Mouse (Mus musculus): ENCODE results near the gene Bpifc. TPM values are rescaled to one million over a fixed set of nuclear protein-coding genes. Genes with fewer than 3 reads are reported as not detected.
"Not testable (repeated sequence)": the region's sequence is repeated elsewhere in the genome, so short reads cannot be mapped to it uniquely, and the experiment has no call there.

Gene Bpifc
- total RNA-seq, 2 experiments from 2014 or later = not detected

DNA sequence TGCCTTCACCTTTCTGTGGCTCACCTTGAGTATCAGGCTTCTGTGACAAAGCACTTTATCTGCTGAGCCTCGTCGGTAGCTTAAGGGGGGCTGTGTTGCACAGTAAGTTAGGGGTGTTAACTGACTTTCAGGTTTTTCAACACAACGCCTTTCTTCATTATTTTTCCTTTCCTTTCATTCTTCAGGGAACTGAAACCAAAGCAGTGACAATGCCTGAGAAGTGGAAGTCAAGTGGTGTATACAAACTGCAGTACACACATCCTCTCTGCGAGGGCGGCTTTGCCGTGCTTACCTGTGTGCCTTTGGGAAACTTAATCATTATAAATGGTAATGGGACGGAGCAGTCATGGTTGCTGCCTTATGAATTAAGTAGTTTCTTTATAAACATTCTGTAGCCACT, 19.0 kb upstream of the Bpifc start:
- Histone ChIP-seq H3K4me3 (no peak overlapping the region), H3K27ac (no peak overlapping the region)
- no peak for TF ChIP-seq CTCF (conservative IDR thresholded peaks at IDR 0.05)
- DNase-seq (ENCODE audit: low spot score in 2 of 2) = no peak

- not testable (repeated sequence) for DNase-seq (ENCODE audit: low spot score in 2 of 2); H3K4me3 ChIP-seq; H3K27ac ChIP-seq
Observed at GRCm38 (mm10) chr10:86026807-86027206, 15.1 kb upstream of the Bpifc start.

DNA sequence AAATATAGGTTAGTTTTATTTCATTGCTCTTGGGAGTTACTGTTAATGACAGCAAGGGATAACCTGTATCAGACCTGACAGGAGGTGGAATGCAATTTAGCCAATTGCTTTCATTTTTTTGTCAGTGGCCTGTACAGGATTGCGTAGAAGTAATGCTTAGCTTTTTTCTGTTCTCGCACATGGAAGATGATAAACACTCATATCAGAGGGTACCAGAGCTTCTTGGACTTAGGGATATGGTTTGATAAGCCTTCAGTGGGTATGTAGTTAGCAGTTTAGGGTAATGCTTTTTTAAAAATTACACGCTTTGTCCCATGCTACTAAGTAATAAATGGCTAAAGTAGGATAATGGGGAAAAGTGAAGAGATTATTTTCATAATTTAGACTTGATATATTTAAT, 14.7 kb upstream of the Bpifc start:
- DNase-seq (ENCODE audit: low spot score in 2 of 2) = no peak
- TF ChIP-seq CTCF (conservative IDR thresholded peaks at IDR 0.05) = no peak
- no peak overlapping the region for H3K27ac ChIP-seq
- no peak overlapping the region for H3K4me3 ChIP-seq

DNA sequence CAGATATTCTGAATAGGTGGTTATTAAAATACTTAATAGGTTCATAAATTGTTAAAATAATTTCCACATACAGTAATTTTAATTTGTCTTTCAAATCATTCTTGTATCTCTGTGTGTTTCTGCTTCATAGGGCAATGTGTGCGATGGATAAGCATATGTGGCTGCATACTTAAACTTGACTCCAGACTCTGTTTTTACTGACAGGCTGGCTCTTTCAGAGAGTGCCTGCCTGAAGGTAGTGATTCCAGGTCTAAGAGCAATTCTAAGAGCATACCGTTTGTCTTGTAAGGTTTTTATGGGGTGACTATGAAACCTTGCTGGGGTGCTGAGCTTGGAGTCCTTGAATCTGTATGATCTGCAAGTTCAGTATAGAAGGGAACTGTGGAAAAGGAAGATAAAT, 14.2 kb upstream of the Bpifc start:
- Histone ChIP-seq H3K4me3 (no peak overlapping the region), H3K27ac (no peak overlapping the region)
- DNase-seq (ENCODE audit: low spot score in 2 of 2) = no peak
- no peak for TF ChIP-seq CTCF (conservative IDR thresholded peaks at IDR 0.05)

DNA sequence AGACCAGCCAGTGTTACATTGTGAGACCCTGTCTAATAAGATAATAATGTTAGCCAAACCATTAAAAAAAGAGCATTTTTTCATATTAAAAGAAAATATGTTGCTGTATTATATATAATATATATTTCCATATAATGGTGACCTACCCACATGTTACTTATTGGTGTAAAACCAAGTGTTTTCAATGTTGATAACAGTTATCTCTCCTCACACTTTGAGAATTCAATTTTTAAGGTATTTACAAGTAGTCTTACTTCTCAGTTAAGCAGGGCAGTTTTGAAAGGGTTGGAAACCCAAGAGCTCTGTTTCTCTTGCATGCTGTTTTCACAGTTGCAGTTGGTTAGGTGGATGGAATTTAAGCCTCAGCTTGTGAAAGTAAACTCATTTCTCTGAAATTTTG, 11.5 kb upstream of the Bpifc start:
- peak overlapping the region; percentile 9; the same call in 1 of the 2 replicates for H3K27ac ChIP-seq
- peak overlapping the region; percentile 95 for H3K4me3 ChIP-seq
- no peak for TF ChIP-seq CTCF (conservative IDR thresholded peaks at IDR 0.05)
- DNase-seq (ENCODE audit: low spot score in 2 of 2) = no peak

DNA sequence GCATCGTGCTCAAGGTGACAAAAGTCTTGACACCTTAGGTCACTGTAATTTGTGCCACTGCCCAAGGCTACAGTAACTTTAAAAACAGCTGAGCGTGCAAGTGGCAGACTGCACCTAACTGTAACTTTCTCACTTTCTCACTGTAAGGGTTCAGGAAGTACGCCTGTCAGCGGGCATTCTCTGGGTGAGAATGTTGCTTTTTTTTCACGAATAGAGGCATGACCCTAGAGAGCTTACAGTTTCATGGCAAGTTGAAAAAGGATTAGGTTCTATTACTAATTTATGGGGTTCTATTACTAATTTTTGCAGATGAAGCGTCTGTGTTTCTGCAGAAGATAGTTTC, 10.8 kb upstream of the Bpifc start:
- TF ChIP-seq CTCF (conservative IDR thresholded peaks at IDR 0.05) = no peak
- peak overlapping the region; percentile 96 for H3K27ac ChIP-seq
- DNase-seq (ENCODE audit: low spot score in 2 of 2) = no peak
- H3K4me3 ChIP-seq = peak overlapping the region; percentile 95

GRCm38 (mm10) chr10:86021749-86022473, 10.2 kb upstream of the Bpifc start, which contains the start of gene Fbxo7:
Gene Fbxo7 (plus strand): TSS chr10:86021972.
- DNase-seq (ENCODE audit: low spot score in 2 of 2) = peak; percentile 81 to 88
- H3K27ac ChIP-seq = peak within 1 kb of the TSS; percentile 96
- H3K4me3 ChIP-seq = peak within 1 kb of the TSS; percentile 95
- TF ChIP-seq CTCF (conservative IDR thresholded peaks at IDR 0.05) = peak; percentile 96

GRCm38 (mm10) chr10:86021408-86021748, 9.7 kb upstream of the Bpifc start:
- peak overlapping the region; percentile 95; the same call in 1 of the 2 replicates for H3K4me3 ChIP-seq
- peak overlapping the region; percentile 96 for H3K27ac ChIP-seq
- DNase-seq (ENCODE audit: low spot score in 2 of 2) = no peak
- no peak for TF ChIP-seq CTCF (conservative IDR thresholded peaks at IDR 0.05)

DNA sequence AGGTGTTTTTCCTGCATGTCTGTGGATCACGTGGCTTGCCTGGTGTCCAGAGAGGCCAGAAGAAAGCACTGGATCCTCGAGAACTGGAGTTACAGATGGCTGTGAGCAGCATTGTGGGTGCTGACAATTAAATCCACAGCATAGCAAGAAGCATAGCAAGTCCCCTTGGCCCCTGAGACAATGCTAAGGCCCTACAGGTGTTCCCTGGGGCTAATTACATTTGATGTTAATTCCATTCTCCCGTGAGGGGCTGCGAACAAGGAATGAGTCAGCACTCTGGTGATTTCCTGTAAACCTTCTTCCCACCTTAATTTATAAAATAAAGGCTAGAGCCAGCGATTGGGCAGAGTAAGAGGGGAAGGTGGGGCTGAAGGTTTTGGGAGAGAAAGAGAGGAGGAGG, 7.1 kb upstream of the Bpifc start:
- Histone ChIP-seq H3K4me3 (no peak overlapping the region), H3K27ac (no peak overlapping the region)
- TF ChIP-seq CTCF (conservative IDR thresholded peaks at IDR 0.05) = no peak
- no peak for DNase-seq (ENCODE audit: low spot score in 2 of 2)

GRCm38 (mm10) chr10:86017781-86018180, 6.1 kb upstream of the Bpifc start:
- no peak overlapping the region for H3K4me3 ChIP-seq
- DNase-seq (ENCODE audit: low spot score in 2 of 2) = no peak
- H3K27ac ChIP-seq = no peak overlapping the region
- no peak for TF ChIP-seq CTCF (conservative IDR thresholded peaks at IDR 0.05)

DNA sequence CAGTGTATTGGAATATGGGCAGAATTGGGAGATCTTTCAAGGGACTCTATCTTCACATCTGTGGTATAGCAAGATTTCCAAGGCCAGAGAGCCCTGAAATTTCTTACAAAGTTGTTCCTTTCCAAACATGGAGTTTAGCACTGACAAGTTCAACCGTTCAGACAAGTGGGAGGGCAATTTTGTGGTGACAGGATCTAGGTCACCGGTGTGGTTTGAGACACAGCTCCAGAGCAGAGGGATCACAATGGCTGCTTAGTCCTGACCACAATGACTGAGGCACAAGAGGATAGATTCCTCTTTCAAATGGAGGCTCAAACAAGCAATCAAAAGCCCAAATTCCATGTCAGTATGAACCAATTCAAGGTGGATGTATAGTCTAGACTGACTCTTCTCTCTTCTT, 523 bp downstream of the Bpifc start:
- no peak for DNase-seq (ENCODE audit: low spot score in 2 of 2)

DNA sequence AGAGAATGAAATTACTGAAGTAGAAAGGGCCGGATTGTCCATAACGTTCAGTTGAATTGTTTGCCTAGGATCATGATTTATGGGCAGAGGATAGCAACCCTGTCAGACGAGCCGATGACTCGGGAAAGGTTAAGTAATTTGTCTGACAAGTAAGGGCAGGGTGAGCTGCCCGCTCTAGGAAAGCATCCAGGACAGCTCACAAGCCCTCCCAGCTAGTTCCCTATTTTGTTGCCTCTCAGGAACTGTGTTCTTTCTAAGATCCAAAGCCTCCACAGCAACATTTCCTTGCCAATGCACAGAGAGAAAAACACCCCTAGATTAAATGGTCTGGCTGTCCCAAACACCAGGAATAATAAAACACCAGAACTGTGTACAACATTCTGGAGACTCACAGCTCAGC, 1.1 kb downstream of the Bpifc start:
- Histone ChIP-seq H3K4me3 (no peak overlapping the region), H3K27ac (no peak overlapping the region)
- no peak for DNase-seq (ENCODE audit: low spot score in 2 of 2)
- TF ChIP-seq CTCF (conservative IDR thresholded peaks at IDR 0.05) = no peak

More for the DNA sequence above, 523 bp downstream of the Bpifc start:
- TF ChIP-seq CTCF (conservative IDR thresholded peaks at IDR 0.05) = no peak
- Histone ChIP-seq H3K27ac (no peak overlapping the region), H3K4me3 (no peak overlapping the region)

DNA sequence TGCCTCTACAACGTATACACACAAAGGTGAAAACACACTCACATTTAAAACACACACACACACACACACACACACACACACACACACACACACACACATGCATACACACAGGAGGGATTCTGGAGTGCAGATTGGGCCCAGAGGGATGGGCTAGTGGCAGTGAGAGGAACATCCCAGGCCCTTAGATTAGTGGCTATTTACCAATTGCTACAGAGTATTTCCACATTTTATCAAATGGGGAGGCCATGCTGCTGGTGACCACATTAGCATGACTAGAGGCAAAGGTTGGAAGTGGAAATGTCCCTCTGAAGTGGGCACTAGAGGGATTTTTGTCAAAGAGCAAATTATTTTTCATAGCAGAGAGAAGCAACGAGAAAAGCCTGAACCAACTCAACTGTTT, 2.0 kb downstream of the Bpifc start:
- H3K4me3 ChIP-seq = no peak overlapping the region
- no peak for DNase-seq (ENCODE audit: low spot score in 2 of 2)
- TF ChIP-seq CTCF (conservative IDR thresholded peaks at IDR 0.05) = no peak

GRCm38 (mm10) chr10:86006455-86006854, 5.2 kb downstream of the Bpifc start:
- TF ChIP-seq CTCF (conservative IDR thresholded peaks at IDR 0.05) = no peak
- H3K27ac ChIP-seq = no peak overlapping the region
- DNase-seq (ENCODE audit: low spot score in 2 of 2) = no peak
- H3K4me3 ChIP-seq = no peak overlapping the region

More for the DNA sequence above, 2.0 kb downstream of the Bpifc start:
- H3K27ac ChIP-seq = no peak overlapping the region

All from layer of hippocampus, adult 2 months (tissue).